Mouse (Mus musculus) frontal cortex, adult 2 months (tissue): ENCODE data around the gene 1700015F17Rik. TPM values are rescaled to one million over a fixed set of nuclear protein-coding genes. Genes with fewer than 3 reads are reported as not detected.

Experiments used
- DNase-seq, 2 experiments: peaks; one replicate each; pipeline ENCODE4 v3.0.0; 2022; ENCODE audit warnings: low spot score in 1 of 2; ENCODE audit errors: extremely low spot score in 1 of 2
- polyA plus RNA-seq: library from polyadenylated mRNA; depleted of rRNA; stranded (reverse); fragments of >200 nt; gene quantifications from 2 replicates; pipeline ENCODE4 v1.2.3, GENCODE M21; 2012; rRNA removed

1700015F17Rik gene
- polyA plus RNA-seq = 0.32 TPM in 1 of 2 replicates, not detected in the other

DNA sequence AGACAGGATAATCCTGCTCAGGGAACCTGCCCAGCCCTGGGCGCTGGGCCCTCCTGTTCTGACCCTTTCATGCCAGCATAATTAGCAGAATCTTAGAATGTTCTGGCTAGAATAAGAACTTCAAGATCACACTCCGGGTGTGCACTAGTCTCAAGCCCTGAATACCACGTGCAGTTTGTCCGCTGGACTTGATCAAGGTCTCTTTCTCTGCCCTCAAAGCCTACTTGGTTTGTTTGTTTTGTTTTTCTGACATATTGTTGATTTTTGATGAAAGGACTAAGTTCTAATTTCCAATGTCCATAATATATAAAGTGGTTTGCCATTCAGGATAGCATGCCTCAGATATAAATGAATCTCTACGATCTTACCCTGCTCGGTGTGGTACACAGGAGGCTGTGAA lies at the start of gene 1700015F17Rik:
Gene 1700015F17Rik (minus strand): TSS at position 101 of the 400 bp plus-strand sequence.
- DNase-seq = no peak

GRCm38 (mm10) chr5:5515411-5515810 lies 36.5 kb upstream of the 1700015F17Rik start:
- no peak for DNase-seq

- DNase-seq = peak; percentile 95 to 98
These were observed 35.5 kb upstream of the 1700015F17Rik start, which contains the start of gene Cldn12 for GRCm38 (mm10) chr5:5514196-5515076. Gene Cldn12, minus strand, starts transcription at chr5:5514958.

DNA sequence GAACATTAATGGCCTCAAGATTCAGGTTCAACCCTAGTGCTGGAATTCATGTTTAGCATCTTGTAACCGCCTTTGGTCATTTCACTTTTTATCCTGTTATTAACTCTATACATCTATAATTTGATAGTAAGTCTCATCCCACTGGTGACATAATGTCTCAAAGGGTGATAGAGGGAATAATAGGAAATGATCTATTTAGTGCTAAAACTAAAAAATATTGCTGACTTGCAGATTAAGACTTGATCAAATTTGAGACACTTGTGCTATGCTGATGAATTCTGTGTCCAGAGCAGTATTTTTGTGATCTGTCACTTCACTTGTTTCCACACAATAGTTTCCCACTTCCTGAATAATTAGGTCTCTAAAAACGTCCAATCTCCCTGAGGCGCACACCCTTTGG lies 32.5 kb upstream of the 1700015F17Rik start:
- no peak for DNase-seq

DNA sequence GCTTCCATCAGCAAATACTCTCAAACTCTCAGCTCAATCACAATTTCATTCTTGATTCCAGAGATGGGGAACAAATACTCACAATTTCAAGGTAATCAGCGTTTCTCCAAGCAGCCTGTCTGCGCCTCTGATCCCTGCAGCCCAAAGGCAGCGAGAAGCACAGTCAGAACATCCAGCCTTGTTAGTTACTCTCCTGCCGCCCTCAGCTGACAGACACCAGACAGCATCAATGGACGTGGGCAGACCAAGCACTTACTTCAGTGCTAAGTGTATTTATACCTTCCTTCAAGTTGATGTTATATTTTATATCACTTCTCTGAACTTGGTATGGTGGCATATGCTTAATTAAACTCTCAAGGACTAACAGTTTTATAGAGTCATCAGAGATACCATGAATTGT lies 32.0 kb upstream of the 1700015F17Rik start:
- DNase-seq = peak in 1 of 2 experiments; percentile 55

- DNase-seq = peak in 1 of 2 experiments; percentile 47
These were observed 31.5 kb upstream of the 1700015F17Rik start for GRCm38 (mm10) chr5:5510304-5510887.

GRCm38 (mm10) chr5:5508231-5508630 lies 29.3 kb upstream of the 1700015F17Rik start:
- DNase-seq = no peak

GRCm38 (mm10) chr5:5507701-5508225 lies 28.8 kb upstream of the 1700015F17Rik start:
- DNase-seq = peak in 1 of 2 experiments; percentile 71

GRCm38 (mm10) chr5:5504456-5504855 lies 25.5 kb upstream of the 1700015F17Rik start:
- no peak for DNase-seq

DNA sequence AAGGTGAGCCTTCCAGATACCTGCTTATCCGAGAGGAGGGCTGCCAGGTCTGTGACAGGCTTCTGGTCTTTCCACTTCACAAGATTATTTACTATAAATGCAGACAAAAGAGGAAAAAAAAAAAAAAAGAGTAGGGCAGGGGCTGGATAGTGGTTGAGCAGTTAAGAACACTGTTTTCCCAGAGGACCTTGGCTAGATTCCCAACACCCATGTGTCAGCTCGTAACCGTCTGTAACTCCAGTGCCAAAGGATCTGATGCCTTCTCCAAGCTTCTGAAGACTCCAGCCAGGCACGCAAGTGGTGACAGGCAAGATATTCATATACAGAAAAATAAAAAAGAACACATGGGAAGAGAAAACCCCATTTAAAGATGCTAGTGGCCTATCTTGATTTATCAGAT lies 24.4 kb upstream of the 1700015F17Rik start:
- DNase-seq = no peak

DNA sequence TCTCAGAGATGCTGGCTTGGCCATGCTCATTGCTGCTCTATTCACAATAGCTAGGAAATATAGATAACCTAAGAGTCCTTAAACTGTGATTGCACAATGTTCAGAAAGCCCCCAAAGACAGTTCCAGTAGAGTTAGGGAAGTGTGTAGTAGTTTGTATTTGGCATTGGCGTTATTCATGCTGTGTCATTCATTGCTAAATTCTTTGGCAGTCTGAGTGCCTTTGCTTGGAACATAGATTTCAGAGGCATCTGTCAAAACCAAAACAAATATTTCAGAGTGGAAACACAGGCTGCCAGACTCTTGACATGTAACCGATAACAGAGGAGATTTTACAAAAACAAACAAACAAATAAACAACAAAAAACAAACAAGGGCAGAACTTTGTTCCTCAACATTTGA lies 22.6 kb upstream of the 1700015F17Rik start:
- DNase-seq = no peak

DNA sequence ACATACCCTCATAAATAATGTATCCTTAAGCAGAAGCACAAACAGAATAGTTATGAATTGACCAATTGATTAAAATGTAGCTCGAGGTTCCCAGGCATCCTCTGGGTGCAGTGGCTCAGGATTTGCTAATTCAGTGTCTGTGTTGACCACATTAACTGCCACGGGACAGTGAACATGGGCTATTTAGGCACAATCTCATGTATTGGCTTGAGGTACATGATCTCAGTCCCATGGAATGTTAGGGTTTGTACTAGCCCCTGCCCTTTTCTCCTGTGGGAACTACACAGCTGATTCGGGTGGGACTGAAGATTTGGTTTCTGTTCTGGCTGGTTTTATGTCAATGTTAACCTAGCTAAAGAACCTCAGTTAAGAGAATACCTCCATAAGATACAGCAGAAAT lies 17.4 kb upstream of the 1700015F17Rik start:
- DNase-seq = no peak

- no peak for DNase-seq
These were observed 16.1 kb upstream of the 1700015F17Rik start for GRCm38 (mm10) chr5:5495042-5495441.

DNA sequence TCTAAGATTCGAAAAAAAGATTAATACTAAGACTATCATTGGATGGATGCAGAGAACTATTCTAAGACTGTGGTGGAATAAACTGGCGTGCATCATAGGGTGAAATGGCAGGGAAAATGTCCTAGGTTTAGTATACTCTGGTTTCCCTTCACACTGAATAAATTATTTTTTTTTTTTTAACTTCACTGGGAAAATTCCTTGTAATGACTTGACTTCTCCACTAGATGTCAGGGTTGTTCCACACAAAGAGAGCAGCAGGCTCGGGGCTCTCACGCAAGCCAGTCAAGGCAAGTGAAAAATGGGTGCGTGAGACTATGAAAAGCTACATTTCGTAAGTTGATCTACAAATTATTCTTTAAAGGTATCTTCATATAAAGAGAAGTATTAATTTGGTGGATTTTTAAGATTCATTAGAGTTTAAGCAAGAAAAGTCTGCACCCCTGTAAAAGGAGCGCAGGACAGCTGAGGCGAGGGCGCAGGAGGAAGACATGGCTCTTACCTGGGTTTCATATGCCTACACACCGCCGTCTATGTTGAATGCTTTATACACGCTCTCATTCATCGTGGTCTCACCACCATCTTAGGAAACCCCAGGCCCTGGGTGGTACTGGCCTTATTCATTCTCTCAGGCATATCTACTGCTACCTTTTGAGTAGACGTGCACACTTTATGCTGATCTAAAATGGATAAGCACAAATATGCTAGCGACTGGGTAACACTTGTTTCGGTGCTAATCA lies 15.5 kb upstream of the 1700015F17Rik start:
- DNase-seq = peak in 1 of 2 experiments; percentile 69

GRCm38 (mm10) chr5:5492163-5492562 lies 13.2 kb upstream of the 1700015F17Rik start:
- no peak for DNase-seq

GRCm38 (mm10) chr5:5486071-5486470 lies 7.1 kb upstream of the 1700015F17Rik start:
- no peak for DNase-seq

DNA sequence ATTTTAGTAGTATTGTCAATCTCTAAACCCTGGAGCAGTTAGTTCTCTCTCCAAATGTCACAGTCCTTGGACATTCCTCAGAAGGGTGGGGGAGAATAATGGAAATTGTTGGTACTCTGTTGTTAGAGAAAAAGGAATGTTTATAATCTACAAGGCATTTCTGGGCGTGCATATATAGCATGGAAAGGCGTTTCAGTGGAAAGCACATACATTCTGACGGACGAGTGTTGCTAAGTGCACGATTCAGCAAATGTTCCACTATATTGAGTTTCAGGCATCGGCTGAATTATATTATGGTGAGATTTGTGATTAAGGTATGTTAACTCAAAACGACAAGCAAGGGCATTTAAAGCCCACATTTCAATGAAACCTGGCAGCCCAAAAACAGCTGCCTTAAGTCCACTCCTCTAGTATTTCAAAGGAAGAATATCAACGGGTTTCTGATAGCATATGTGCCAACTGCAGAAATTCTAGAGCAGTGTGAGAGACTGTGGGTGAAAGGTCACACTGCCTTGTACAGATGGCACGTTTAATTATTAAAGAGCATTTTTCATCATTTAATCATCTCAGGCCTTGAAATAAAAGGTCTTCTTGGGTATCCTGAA lies 4.4 kb upstream of the 1700015F17Rik start:
- DNase-seq = no peak

DNA sequence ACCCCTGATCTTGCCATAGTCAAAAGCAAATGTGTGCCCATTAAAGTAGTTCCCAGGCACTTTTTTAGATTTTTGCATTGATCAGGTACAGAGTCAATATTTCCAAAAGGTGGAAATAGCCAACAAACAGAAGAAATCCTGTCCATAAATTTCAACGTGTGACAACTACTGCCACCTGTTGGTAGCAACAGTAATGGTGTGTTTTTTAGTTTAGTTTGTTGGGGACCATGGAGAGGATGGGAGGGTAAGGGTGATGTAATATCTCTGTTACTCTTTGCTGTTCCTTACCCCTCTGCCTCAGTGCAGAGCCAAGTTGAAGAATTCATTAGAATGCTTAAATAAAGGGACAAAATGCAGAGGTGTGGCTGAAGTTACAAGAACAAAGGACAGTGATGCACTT lies 2.7 kb upstream of the 1700015F17Rik start:
- peak in 1 of 2 experiments; percentile 67 for DNase-seq

DNA sequence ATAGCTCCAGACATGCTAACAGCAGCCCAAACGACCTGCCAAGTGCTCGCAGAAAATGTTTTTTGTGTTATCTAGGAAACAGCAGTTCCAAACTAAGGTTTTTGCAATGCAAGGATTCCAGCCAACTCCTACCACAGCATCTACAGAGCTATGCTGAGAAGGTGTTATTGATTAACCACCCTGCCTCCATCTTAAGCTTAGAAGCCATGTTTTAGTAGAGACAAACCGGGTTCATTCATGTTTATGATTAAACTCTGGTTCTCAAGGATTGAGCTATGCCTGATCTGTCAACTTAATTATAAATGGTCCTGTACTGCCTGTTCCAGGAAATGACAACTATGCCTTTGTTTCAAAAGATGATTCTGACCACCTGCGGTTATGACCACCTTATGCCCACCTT lies 2.8 kb downstream of the 1700015F17Rik start:
- no peak for DNase-seq

DNA sequence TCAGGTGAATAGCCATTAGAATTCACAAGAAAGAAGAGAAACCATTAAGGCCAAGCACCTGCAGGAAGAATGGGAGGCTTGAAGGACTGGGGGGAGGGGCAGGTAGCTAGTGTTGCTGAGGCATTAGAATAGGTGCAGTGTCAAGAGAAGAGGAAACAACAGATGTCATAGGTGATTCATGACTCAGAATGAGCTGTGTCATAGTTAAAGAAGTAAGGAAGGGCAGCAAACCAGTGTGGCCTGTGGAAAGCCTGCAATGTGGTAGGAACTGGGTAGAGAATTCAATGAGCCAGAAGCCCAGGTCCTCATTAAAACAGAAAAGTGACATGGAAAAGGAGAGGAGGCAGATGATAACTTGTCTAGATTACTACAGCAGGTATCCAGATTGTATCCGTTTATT lies 13.7 kb downstream of the 1700015F17Rik start:
- DNase-seq = no peak
